Mouse (Mus musculus): ENCODE measurements at regions not wholly inside any gene's neighbourhood (a gene's known extent, or its start where the extent isn't known, plus 50 kb on each side); places are given as distances from the start of the nearest gene placed in this dataset.

DNA sequence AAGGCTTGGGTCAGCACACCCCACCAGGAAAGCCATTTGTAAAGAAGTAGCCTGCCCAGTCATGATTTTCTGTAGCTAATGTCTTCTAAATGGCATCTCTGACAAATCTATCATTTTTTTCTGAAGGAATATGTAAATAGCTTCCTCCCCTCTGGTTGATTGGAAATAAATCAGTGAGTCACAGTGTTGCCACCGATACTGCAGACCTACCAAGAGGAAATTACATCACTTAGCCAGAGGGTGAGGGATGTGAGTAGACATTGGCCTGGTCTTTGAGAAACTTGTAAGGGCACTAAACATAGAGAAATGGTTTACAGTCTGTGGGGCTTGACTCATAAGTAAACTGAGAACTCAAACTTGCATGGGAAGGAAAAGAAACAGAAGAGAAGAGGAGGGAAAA, 163.1 kb upstream of the 4930412O13Rik start:
- Histone ChIP-seq H3K27me3 (ENCODE audit: control insufficient read depth, insufficient read depth, low read length) (no peaks in the 10 kb centered on the region), H3K9me3 (replicated peaks; ENCODE audit: control insufficient read depth, low read length) (no peaks in the 10 kb centered on the region), H3K4me3 (ENCODE audit: low read depth, low read length) (no peak overlapping the region), H3K27ac (ENCODE audit: low read depth) (no peak overlapping the region), H3K4me2 (ENCODE audit: low read depth, low read length) (no peak overlapping the region), H3K4me1 (ENCODE audit: control insufficient read depth, insufficient read depth) (no peaks in the 10 kb centered on the region), H3K36me3 (replicated peaks; ENCODE audit: control insufficient read depth, insufficient read depth, low read length) (no peaks in the 10 kb centered on the region), H3K9ac (replicated peaks; ENCODE audit: low read depth, low read length) (no peak overlapping the region)
- DNase-seq (ENCODE audit: low spot score) = no peak
- 44% methylated on average over 1 of the region's 1 CpGs for WGBS
- no peak for ATAC-seq (ENCODE audit: insufficient read depth, low read depth)
- TF ChIP-seq EP300 (IDR thresholded peaks at IDR 0.05; ENCODE audit: low read depth) = no peak
- TF ChIP-seq CTCF (IDR thresholded peaks at IDR 0.05; ENCODE audit: low read depth) = no peak

GRCm38 (mm10) chr2:9733243-9733642, 147.8 kb upstream of the 4930412O13Rik start:
- H3K4me3 ChIP-seq (ENCODE audit: low read depth, low read length) = no peak overlapping the region
- TF ChIP-seq EP300 (IDR thresholded peaks at IDR 0.05; ENCODE audit: low read depth) (no peak), CTCF (IDR thresholded peaks at IDR 0.05; ENCODE audit: low read depth) (no peak)
- 69% methylated on average over 7 of the region's 7 CpGs for WGBS
- no peaks in the 10 kb centered on the region for H3K4me1 ChIP-seq (ENCODE audit: control insufficient read depth, insufficient read depth)
- H3K4me2 ChIP-seq (ENCODE audit: low read depth, low read length) = no peak overlapping the region
- H3K9ac ChIP-seq (replicated peaks; ENCODE audit: low read depth, low read length) = no peak overlapping the region
- H3K27me3 ChIP-seq (ENCODE audit: control insufficient read depth, insufficient read depth, low read length) = no peaks in the 10 kb centered on the region
- no peak overlapping the region for H3K27ac ChIP-seq (ENCODE audit: low read depth)
- H3K9me3 ChIP-seq (replicated peaks; ENCODE audit: control insufficient read depth, low read length) = no peaks in the 10 kb centered on the region
- DNase-seq (ENCODE audit: low spot score) = no peak
- ATAC-seq (ENCODE audit: insufficient read depth, low read depth) = no peak
- H3K36me3 ChIP-seq (replicated peaks; ENCODE audit: control insufficient read depth, insufficient read depth, low read length) = no peaks in the 10 kb centered on the region

- Histone ChIP-seq H3K27me3 (ENCODE audit: control insufficient read depth, insufficient read depth, low read length) (no peaks in the 10 kb centered on the region), H3K4me1 (ENCODE audit: control insufficient read depth, insufficient read depth) (no peaks in the 10 kb centered on the region), H3K4me2 (ENCODE audit: low read depth, low read length) (no peak overlapping the region), H3K9ac (replicated peaks; ENCODE audit: low read depth, low read length) (no peak overlapping the region), H3K36me3 (replicated peaks; ENCODE audit: control insufficient read depth, insufficient read depth, low read length) (no peaks in the 10 kb centered on the region), H3K27ac (ENCODE audit: low read depth) (no peak overlapping the region), H3K9me3 (replicated peaks; ENCODE audit: control insufficient read depth, low read length) (no peaks in the 10 kb centered on the region), H3K4me3 (ENCODE audit: low read depth, low read length) (no peak overlapping the region)
- ATAC-seq (ENCODE audit: insufficient read depth, low read depth) (no peak), DNase-seq (ENCODE audit: low spot score) (no peak)
- WGBS = 83% methylated on average over 3 of the region's 3 CpGs
- TF ChIP-seq EP300 (IDR thresholded peaks at IDR 0.05; ENCODE audit: low read depth) = no peak
- TF ChIP-seq CTCF (IDR thresholded peaks at IDR 0.05; ENCODE audit: low read depth) = no peak
These were observed 136.9 kb upstream of the 4930412O13Rik start for GRCm38 (mm10) chr2:9744181-9744580.

- 46% methylated on average over 11 of the region's 11 CpGs for WGBS
- no peaks in the 10 kb centered on the region for H3K27me3 ChIP-seq (ENCODE audit: control insufficient read depth, insufficient read depth, low read length)
- no peak overlapping the region for H3K4me3 ChIP-seq (ENCODE audit: low read depth, low read length)
- H3K4me1 ChIP-seq (ENCODE audit: control insufficient read depth, insufficient read depth) = no peaks in the 10 kb centered on the region
- no peaks in the 10 kb centered on the region for H3K36me3 ChIP-seq (replicated peaks; ENCODE audit: control insufficient read depth, insufficient read depth, low read length)
- DNase-seq (ENCODE audit: low spot score) (no peak), ATAC-seq (ENCODE audit: insufficient read depth, low read depth) (no peak)
- TF ChIP-seq CTCF (IDR thresholded peaks at IDR 0.05; ENCODE audit: low read depth) (no peak), EP300 (IDR thresholded peaks at IDR 0.05; ENCODE audit: low read depth) (no peak)
- H3K9ac ChIP-seq (replicated peaks; ENCODE audit: low read depth, low read length) = no peak overlapping the region
- H3K9me3 ChIP-seq (replicated peaks; ENCODE audit: control insufficient read depth, low read length) = no peaks in the 10 kb centered on the region
- no peak overlapping the region for H3K27ac ChIP-seq (ENCODE audit: low read depth)
- H3K4me2 ChIP-seq (ENCODE audit: low read depth, low read length) = no peak overlapping the region
These were observed 130.9 kb upstream of the 4930412O13Rik start for GRCm38 (mm10) chr2:9749829-9750788.

- DNase-seq (ENCODE audit: low spot score) (no peak), ATAC-seq (ENCODE audit: insufficient read depth, low read depth) (no peak)
- no peak for TF ChIP-seq EP300 (IDR thresholded peaks at IDR 0.05; ENCODE audit: low read depth)
- no peak for TF ChIP-seq CTCF (IDR thresholded peaks at IDR 0.05; ENCODE audit: low read depth)
- no peaks in the 10 kb centered on the region for H3K36me3 ChIP-seq (replicated peaks; ENCODE audit: control insufficient read depth, insufficient read depth, low read length)
- H3K4me3 ChIP-seq (ENCODE audit: low read depth, low read length) = no peak overlapping the region
- H3K9me3 ChIP-seq (replicated peaks; ENCODE audit: control insufficient read depth, low read length) = no peaks in the 10 kb centered on the region
- 81% methylated on average over 7 of the region's 7 CpGs for WGBS
- no peak overlapping the region for H3K4me2 ChIP-seq (ENCODE audit: low read depth, low read length)
- H3K27ac ChIP-seq (ENCODE audit: low read depth) = no peak overlapping the region
- no peaks in the 10 kb centered on the region for H3K4me1 ChIP-seq (ENCODE audit: control insufficient read depth, insufficient read depth)
- H3K27me3 ChIP-seq (ENCODE audit: control insufficient read depth, insufficient read depth, low read length) = no peaks in the 10 kb centered on the region
- H3K9ac ChIP-seq (replicated peaks; ENCODE audit: low read depth, low read length) = no peak overlapping the region
These were observed 127.4 kb upstream of the 4930412O13Rik start for GRCm38 (mm10) chr2:9753691-9754090.
